Mouse (Mus musculus): Measurements from ENCODE around the gene Sptlc2. TPM values are rescaled to one million over a fixed set of nuclear protein-coding genes. Genes with fewer than 3 reads are reported as not detected.
A peak's percentile ranks its signal among the peaks of the same experiment; 100 is the strongest.

Gene Sptlc2
- polyA plus RNA-seq, 1 experiment from 2014 or later: 99.1 TPM

DNA sequence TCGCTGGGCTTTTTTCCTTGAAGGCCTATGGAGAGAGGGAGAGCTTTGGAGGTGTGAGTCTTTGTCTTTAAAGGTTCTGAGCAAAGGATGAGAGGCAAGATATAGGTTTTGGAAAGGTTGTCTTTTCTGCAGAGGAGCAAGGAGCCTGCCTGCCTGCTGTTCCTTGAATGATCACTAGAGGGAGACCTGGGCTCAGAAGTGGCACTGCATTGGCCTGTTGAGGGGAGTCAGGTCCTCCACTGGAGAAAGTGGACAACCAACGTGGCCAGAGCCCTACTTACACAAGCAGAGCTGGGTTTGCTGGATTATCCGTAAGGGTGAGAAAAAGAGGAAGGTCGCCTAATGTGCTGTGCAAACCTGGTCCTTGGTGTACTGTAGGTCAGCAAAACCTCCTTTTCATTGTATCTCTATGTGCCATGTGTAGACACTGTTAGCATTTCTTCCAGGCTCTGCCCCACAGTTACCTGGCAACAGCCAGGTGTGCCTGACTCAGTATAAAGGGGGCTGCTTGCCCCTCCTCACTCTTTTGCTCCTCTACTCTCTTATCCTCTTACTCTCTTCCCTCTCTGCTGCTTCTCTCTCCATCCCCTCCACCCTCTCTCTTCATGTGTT lies 25.1 kb upstream of the Sptlc2 start:
- Histone ChIP-seq H3K27me3 (replicated peaks) (no peaks in the 10 kb centered on the region), H3K9me3 (no peaks in the 10 kb centered on the region), H3K36me3 (no peaks in the 10 kb centered on the region), H3K4me1 (peaks cover under 1% of the 10 kb centered on the region; the same call in 1 of the 2 replicates), H3K4me2 (no peak overlapping the region), H3K9ac (no peak overlapping the region), H3K4me3 (replicated peaks) (no peak overlapping the region), H3K27ac (no peak overlapping the region)
- WGBS: 23% methylated on average over 4 of the region's 4 CpGs
- no peak for ATAC-seq (ENCODE audit: insufficient read depth, low FRiP score, low read depth)

DNA sequence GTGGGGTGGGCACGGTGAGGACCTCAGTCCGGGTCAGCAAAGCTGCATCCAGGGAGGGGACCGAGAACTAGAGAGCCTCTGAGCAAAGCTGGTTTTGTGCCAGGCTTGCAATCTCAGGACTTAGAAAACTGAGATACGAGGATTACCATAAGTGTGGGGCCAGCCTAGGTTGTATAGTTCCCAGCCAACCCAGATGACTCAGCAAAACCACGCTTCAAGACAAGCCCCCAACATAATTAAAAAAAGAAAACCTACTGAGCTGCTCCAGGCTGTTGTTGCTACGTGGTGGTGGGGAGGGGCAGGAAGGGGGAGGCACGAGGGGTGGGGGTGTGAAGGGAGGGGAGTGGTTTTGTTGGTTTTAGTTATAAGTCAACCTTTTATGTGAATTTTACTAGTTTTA lies 22.8 kb upstream of the Sptlc2 start:
- 36% methylated on average over 7 of the region's 7 CpGs for WGBS
- no peaks in the 10 kb centered on the region for H3K9me3 ChIP-seq
- 0 out of 2 replicates have a peak, but pooled peaks have one; percentile 19 for ATAC-seq (ENCODE audit: insufficient read depth, low FRiP score, low read depth)
- no peak overlapping the region for H3K4me2 ChIP-seq
- H3K9ac ChIP-seq: no peak overlapping the region
- no peak overlapping the region for H3K27ac ChIP-seq
- peaks cover 10% of the 10 kb centered on the region for H3K4me1 ChIP-seq
- H3K27me3 ChIP-seq (replicated peaks): no peaks in the 10 kb centered on the region
- no peak overlapping the region for H3K4me3 ChIP-seq (replicated peaks)
- H3K36me3 ChIP-seq: no peaks in the 10 kb centered on the region

DNA sequence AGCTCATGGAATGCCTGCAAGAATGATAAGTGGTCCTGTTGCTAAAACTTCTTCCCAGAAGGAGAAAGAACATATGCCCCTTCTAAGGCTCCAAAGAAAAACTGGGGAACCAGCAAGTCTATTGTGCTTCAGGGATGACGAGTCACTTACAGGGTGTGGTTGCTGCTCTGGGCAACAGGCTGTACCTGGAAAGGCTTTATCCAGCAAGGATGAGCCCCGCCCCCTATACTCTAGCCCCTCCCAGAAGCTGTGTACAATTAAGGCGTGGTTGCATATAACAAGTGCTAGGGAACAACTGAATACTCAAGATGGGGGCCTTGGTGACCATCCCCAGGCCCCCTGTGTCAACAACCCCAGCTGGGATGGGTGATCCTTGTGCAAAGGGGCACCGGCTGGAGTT lies 21.0 kb upstream of the Sptlc2 start:
- ATAC-seq (ENCODE audit: insufficient read depth, low FRiP score, low read depth): no peak

DNA sequence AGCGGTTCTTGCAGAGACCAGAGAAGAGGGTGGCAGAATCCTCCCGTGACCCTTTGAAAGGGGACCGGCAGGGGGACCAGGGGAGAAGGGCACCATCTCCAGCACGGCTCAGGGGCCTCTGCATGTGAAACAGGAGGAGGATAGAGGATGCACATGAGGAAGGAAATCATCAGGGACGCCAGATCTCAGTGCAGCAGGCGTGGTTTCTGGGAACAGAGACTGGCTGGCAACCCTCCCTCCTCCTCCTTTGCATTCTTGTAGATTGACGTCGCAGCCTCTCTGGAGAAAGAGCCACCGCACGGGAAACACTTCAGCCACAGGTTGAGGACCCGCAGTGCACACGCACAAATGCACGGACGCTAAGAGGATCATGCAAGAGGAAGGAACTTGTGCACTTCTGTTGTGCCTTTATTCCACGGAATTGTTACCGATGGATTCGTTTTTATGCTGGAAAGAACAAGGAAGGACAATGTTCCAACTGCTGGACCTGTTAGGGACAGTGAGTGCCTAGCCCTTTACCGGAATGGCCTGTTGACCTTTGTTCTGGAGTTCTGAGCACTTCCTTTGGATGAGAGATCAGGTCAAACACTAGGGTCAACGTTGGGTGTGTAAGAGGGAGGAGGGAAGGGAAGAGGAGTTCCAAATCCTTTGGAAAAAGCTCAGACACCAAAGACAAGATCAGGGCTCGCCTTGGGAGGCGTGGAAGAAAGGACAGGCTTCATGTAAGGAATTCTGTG lies 19.9 kb upstream of the Sptlc2 start:
- Histone ChIP-seq H3K36me3 (no peaks in the 10 kb centered on the region), H3K9ac (no peak overlapping the region), H3K4me1 (peaks cover 10% of the 10 kb centered on the region), H3K27ac (peak overlapping the region; percentile 44; the same call in 1 of the 2 replicates), H3K4me3 (replicated peaks) (no peak overlapping the region), H3K9me3 (no peaks in the 10 kb centered on the region), H3K27me3 (replicated peaks) (no peaks in the 10 kb centered on the region), H3K4me2 (peak overlapping the region; percentile 40)
- peak; percentile 21 for ATAC-seq (ENCODE audit: insufficient read depth, low FRiP score, low read depth)
- WGBS: 26% methylated on average over 21 of the region's 21 CpGs

More for the DNA sequence above, 21.0 kb upstream of the Sptlc2 start:
- Histone ChIP-seq H3K4me1 (peaks cover 10% of the 10 kb centered on the region), H3K4me3 (replicated peaks) (no peak overlapping the region), H3K36me3 (no peaks in the 10 kb centered on the region), H3K27ac (no peak overlapping the region), H3K9me3 (no peaks in the 10 kb centered on the region), H3K27me3 (replicated peaks) (no peaks in the 10 kb centered on the region), H3K9ac (no peak overlapping the region), H3K4me2 (no peak overlapping the region)
- WGBS: 69% methylated on average over 4 of the region's 4 CpGs

DNA sequence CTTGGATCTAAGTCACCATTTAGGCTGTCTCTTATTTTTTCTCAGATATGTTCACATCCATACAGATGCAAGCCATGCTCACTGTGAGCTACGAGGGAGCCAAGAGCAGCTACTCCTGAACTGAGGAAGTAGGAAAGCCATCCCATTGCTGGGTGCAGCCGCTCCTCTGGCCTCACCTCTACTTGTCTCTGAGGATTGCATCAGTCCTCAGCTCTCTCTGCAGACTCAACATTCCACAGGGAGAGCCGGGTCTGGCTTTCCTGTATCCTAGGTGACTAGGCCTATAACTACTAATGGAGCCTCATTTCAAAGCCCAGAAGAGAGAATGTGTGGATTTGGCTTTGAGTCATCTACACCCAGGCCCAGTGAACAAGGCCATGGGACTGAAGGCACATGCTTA lies 17.6 kb upstream of the Sptlc2 start:
- ATAC-seq (ENCODE audit: insufficient read depth, low FRiP score, low read depth): no peak
- H3K27me3 ChIP-seq (replicated peaks): no peaks in the 10 kb centered on the region
- no peak overlapping the region for H3K4me2 ChIP-seq
- H3K9ac ChIP-seq: no peak overlapping the region
- no peaks in the 10 kb centered on the region for H3K36me3 ChIP-seq
- no peaks in the 10 kb centered on the region for H3K9me3 ChIP-seq
- H3K27ac ChIP-seq: no peak overlapping the region
- H3K4me1 ChIP-seq: peaks cover 10% of the 10 kb centered on the region
- no peak overlapping the region for H3K4me3 ChIP-seq (replicated peaks)
- WGBS: 60% methylated on average over 3 of the region's 3 CpGs

DNA sequence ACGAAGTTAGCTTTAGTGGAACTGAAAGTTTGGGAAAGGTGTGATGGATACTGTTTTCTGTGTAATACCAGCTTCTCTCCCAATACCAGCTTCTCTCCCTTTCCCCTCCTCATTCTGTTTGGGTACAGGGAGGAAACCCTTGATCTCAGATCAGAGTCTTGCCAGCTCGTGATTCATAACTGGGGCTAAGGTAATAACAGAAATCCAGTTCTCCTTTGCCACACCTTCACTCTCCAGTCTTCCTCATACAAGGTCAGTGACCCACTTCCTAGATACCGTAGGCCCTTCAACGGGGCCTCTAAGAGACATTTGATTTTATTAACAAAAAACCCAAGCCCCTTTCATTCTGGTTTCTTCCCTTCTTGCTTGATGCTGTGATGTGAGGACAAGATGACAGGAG lies 17.0 kb upstream of the Sptlc2 start:
- Histone ChIP-seq H3K27ac (no peak overlapping the region), H3K9me3 (no peaks in the 10 kb centered on the region), H3K27me3 (replicated peaks) (no peaks in the 10 kb centered on the region), H3K4me2 (no peak overlapping the region), H3K4me3 (replicated peaks) (no peak overlapping the region), H3K36me3 (no peaks in the 10 kb centered on the region), H3K9ac (no peak overlapping the region), H3K4me1 (peaks cover 10% of the 10 kb centered on the region)
- 73% methylated on average over 4 of the region's 4 CpGs for WGBS
- ATAC-seq (ENCODE audit: insufficient read depth, low FRiP score, low read depth): no peak

DNA sequence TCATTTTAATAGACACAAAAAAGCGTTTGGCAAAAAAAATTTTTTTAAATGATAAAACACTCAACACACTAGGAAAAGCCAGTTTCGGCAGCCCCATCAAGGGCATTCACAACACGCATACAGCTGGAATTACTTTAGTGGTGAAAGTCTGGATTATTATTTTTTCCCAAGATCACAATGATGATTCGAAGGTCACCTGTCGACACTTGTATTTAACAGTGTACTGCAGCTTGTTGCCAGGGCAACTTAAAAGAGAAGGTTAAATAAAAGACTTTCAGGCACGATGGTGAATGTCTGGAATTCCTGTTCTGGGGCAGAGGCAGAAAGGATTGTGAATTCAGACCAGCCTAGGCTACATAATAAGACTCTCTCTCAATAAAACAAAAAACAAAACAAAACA lies 13.7 kb upstream of the Sptlc2 start:
- WGBS: 59% methylated on average over 6 of the region's 6 CpGs
- no peak for ATAC-seq (ENCODE audit: insufficient read depth, low FRiP score, low read depth)
- no peaks in the 10 kb centered on the region for H3K4me1 ChIP-seq
- no peak overlapping the region for H3K9ac ChIP-seq
- no peaks in the 10 kb centered on the region for H3K36me3 ChIP-seq
- H3K27me3 ChIP-seq (replicated peaks): no peaks in the 10 kb centered on the region
- H3K4me2 ChIP-seq: no peak overlapping the region
- H3K27ac ChIP-seq: no peak overlapping the region
- H3K9me3 ChIP-seq: no peaks in the 10 kb centered on the region
- no peak overlapping the region for H3K4me3 ChIP-seq (replicated peaks)

DNA sequence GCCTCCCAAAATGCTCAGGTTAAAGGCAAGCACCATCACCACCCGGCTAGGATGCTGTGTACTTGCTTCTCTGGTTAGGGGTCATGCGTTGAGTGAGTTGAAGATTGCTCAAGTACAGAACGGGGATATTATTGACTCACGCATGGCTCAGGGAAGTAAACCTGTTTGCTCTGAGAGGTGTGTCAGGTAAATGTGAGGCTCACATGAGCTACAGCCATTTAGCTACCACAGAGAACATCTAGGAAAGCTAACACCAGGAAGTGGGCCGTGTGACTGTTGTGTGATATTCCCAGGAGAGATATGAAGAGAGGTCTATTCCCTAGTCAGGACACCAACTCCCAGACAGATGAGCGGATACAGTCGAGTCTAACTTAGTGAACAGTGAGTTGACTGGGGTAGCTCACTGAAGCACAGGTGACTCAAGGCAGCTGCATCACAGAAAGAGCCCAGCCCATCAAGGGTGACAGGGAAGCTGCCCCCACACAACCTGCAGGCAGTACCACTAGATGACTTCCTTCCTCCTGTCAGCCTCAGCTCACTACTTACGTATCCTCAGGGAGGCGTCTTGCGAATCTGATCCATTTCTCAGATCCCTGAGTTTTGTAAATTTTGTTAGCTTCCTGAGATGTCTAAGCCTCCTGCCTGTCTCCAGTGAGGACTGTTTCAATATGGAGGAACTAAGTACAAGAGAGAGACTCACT lies 11.1 kb upstream of the Sptlc2 start:
- H3K27me3 ChIP-seq (replicated peaks): no peaks in the 10 kb centered on the region
- H3K4me1 ChIP-seq: no peaks in the 10 kb centered on the region
- no peak overlapping the region for H3K9ac ChIP-seq
- peak overlapping the region; percentile 11; the same call in 1 of the 2 replicates for H3K27ac ChIP-seq
- no peak overlapping the region for H3K4me2 ChIP-seq
- peak; percentile 80 for ATAC-seq (ENCODE audit: insufficient read depth, low FRiP score, low read depth)
- H3K4me3 ChIP-seq (replicated peaks): no peak overlapping the region
- H3K36me3 ChIP-seq: no peaks in the 10 kb centered on the region
- 68% methylated on average over 10 of the region's 10 CpGs for WGBS
- no peaks in the 10 kb centered on the region for H3K9me3 ChIP-seq

DNA sequence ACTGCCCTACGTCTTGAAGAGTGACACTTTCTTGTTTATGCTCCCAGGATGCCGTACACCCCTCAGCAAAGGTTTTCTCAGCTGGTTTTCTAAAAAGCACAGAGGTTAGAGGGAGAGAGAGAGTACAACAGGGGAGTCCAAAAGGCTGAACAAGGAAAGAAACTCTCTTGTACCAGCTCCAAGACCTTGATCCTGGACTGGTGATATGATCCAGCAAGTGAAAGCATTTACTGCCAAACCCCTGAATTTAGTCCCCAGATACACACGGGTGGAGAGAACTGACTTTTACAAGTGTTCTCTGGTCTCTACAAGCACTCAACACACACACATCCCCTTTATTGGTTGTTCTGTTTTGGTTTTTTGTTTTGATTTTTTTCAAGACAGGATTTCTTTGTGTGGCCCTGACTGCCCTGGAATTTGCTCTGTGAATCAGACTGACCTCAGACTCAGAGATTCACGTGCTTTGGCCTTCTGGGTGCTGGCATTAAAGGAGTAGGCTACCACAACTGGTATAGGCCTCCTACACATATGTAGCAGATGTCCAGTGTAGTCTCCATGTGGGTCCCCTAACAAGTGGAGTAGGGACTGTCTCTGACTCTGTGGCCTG lies 9.8 kb upstream of the Sptlc2 start:
- WGBS: 69% methylated on average over 4 of the region's 4 CpGs
- Histone ChIP-seq H3K9me3 (no peaks in the 10 kb centered on the region), H3K4me3 (replicated peaks) (no peak overlapping the region), H3K9ac (no peak overlapping the region), H3K27ac (no peak overlapping the region), H3K36me3 (no peaks in the 10 kb centered on the region), H3K4me2 (no peak overlapping the region), H3K4me1 (no peaks in the 10 kb centered on the region), H3K27me3 (replicated peaks) (no peaks in the 10 kb centered on the region)
- no peak for ATAC-seq (ENCODE audit: insufficient read depth, low FRiP score, low read depth)

DNA sequence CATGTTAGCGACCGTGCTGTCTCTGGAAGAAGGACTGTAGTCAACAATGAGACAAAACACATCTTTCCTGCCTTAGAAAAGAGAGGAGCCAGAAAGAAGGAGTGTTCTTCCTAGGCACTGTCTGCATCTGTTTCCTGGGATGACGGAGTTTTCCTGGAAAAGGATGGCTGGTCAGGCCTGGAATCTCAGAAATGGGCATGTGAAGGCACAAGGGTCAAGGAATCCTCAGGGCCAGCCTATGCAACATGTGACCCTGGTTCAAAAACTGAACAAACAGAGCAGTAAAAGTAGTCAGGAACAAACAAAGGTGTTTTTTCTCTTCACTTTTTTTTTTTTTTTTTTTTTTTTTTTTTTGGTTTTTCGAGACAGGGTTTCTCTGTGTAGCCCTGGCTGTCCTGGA lies 9.0 kb upstream of the Sptlc2 start:
- 82% methylated on average over 4 of the region's 4 CpGs for WGBS
- H3K9me3 ChIP-seq: no peaks in the 10 kb centered on the region
- no peak for ATAC-seq (ENCODE audit: insufficient read depth, low FRiP score, low read depth)
- no peak overlapping the region for H3K27ac ChIP-seq
- H3K27me3 ChIP-seq (replicated peaks): no peaks in the 10 kb centered on the region
- H3K4me1 ChIP-seq: no peaks in the 10 kb centered on the region
- no peak overlapping the region for H3K4me3 ChIP-seq (replicated peaks)
- H3K9ac ChIP-seq: no peak overlapping the region
- no peak overlapping the region for H3K4me2 ChIP-seq
- H3K36me3 ChIP-seq: no peaks in the 10 kb centered on the region

DNA sequence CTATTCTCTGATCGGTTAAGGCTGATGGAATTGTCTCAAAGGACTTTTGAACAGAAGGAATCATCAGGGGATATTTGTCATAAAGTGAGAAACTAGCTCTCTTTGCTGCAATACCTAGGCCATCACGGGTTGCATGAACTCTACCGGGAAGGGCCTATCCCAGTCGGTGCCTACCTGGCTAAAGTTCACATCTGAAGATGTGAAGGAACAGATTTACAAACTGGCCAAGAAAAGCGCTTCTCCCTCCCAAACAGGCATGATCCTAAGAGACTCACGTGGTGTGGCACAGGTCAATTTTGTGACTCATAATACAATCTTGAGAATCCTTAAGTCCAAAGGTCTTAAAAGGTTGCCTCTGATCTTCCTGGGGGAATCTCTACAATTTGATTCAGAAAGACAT lies 6.2 kb upstream of the Sptlc2 start:
- Histone ChIP-seq H3K4me1 (no peaks in the 10 kb centered on the region), H3K27ac (no peak overlapping the region), H3K9me3 (no peaks in the 10 kb centered on the region), H3K4me2 (no peak overlapping the region), H3K27me3 (replicated peaks) (no peaks in the 10 kb centered on the region), H3K4me3 (replicated peaks) (no peak overlapping the region), H3K36me3 (no peaks in the 10 kb centered on the region), H3K9ac (no peak overlapping the region)
- WGBS: 87% methylated on average over 6 of the region's 6 CpGs
- ATAC-seq (ENCODE audit: insufficient read depth, low FRiP score, low read depth): no peak
